Mouse (Mus musculus): ENCODE measurements around the gene Pla2g5.

- no peak for TF ChIP-seq CTCF (IDR thresholded peaks at IDR 0.05; ENCODE audit: borderline replicate concordance, insufficient read depth, low read length)
- no peak for TF ChIP-seq POLR2A (IDR thresholded peaks at IDR 0.05; ENCODE audit: low read depth, low read length)
Measured at GRCm38 (mm10) chr4:138868666-138869065, 5.4 kb upstream of the Pla2g5 start.

Measured in embryonic fibroblast, embryonic 13.5 days (primary cell).